Mouse (Mus musculus) small intestine, adult 2 months (tissue): ENCODE measurements at regions not wholly inside any gene's neighbourhood (a gene's known extent, or its start where the extent isn't known, plus 50 kb on each side); places are given as distances from the start of the nearest gene placed in this dataset.

Experiments used
- CTCF ChIP-seq: fragments of 200-500 bp; IDR thresholded peaks from 2 replicates; pipeline ENCODE4 v1.5.1; 2012; ENCODE audit warnings: low read depth, mild to moderate bottlenecking, control low read depth, inconsistent platforms, low read length, moderate library complexity, mixed read lengths; ENCODE audit not compliant: insufficient replicate concordance, insufficient read length; ENCODE audit errors: extremely low read depth
- POLR2A ChIP-seq: fragments of 200-500 bp; IDR thresholded peaks from 2 replicates; pipeline ENCODE4 v1.6.1; 2012; ENCODE audit warnings: low read depth, mild to moderate bottlenecking, control low read depth, inconsistent platforms, low read length, moderate library complexity

DNA sequence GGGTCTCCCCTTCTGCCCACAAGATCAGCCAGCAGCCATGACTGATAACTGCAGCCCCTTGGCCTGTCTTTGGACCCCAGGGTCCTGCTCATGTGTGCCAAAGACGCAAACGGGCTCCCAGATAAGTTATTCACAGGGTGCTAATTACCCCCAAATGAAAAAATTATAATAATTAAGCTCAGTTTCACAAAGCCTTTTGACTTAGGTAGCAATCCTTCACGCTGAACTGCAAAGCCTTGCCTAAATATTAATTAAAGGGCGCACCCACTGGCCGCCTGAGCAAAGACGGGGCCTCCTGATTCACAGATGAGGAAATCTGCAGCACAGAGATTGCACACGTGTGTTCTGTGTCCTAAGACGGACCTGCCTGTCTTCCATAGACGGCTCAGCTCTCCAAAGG lies 123.2 kb downstream of the Psmg1 start:
- no peak for TF ChIP-seq CTCF
- no peak for TF ChIP-seq POLR2A
